Mouse (Mus musculus): ENCODE measurements around the gene Adnp. TPM values are rescaled to one million over a fixed set of nuclear protein-coding genes. Genes with fewer than 3 reads are reported as not detected.
"Not testable (repeated sequence)": the region's sequence is repeated elsewhere in the genome, so short reads cannot be mapped to it uniquely, and the experiment has no call there.

The Adnp gene
- polyA plus RNA-seq, 1 experiment = 9.5 TPM

DNA sequence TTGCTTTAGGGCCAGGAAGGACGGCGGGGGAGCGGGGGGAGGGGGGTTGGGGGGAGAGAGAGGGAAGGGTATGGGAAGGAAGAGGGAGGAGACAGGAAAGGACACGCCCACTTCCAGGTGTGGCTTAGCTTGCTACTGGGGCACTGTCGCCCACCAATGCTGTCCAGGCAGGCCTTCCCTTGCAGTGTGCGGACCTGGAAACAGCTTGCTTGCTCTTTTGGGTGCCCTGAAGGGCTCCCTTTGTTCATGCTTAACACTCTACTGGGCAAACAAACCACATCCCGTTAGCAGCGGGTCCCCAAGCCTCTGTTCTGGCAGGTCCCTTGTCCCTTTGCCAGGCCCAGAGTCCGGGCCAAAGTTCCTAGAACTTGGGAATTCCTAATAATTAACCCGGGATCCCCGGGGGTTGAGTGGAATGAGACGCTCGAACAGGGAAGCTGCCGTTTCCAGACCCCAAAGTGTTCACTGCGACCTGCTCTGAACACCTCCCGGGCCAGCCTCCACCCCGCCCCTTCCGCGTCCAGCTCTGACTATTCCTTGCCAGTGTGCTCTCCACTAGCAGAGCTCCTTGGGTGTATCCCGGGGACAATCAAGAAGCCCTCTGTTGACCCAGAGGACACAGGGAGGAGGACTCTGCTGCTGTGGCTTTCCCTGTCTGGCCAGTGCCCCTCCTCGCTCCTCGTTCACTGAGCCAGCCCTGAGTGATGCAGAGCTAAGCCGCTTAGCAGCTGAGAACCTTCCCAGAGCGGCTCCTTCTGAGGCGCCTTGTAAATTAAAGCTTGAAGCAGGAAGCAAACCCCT, 47.8 kb downstream of the Adnp start:
- peaks cover 64% of the 10 kb centered on the region for H3K4me1 ChIP-seq
- peak overlapping the region; percentile 88 for H3K4me3 ChIP-seq (replicated peaks)
- H3K9me3 ChIP-seq = no peaks in the 10 kb centered on the region
- TF ChIP-seq FLI1 (IDR thresholded peaks at IDR 0.05; ENCODE audit: low read length) (no peak), GATA1 (IDR thresholded peaks at IDR 0.05; ENCODE audit: borderline replicate concordance, low read length) (no peak)
- H3K36me3 ChIP-seq (replicated peaks; ENCODE audit: low read length) = no peaks in the 10 kb centered on the region
- H3K27me3 ChIP-seq (replicated peaks) = peaks cover 63% of the 10 kb centered on the region

GRCm38 (mm10) chr2:168157974-168158373, 48.9 kb downstream of the Adnp start:
- Histone ChIP-seq H3K4me1 (peaks cover 75% of the 10 kb centered on the region), H3K27me3 (replicated peaks) (peaks cover 54% of the 10 kb centered on the region)
- not testable (repeated sequence) for H3K36me3 ChIP-seq (replicated peaks; ENCODE audit: low read length); H3K4me3 ChIP-seq (replicated peaks); H3K9me3 ChIP-seq

DNA sequence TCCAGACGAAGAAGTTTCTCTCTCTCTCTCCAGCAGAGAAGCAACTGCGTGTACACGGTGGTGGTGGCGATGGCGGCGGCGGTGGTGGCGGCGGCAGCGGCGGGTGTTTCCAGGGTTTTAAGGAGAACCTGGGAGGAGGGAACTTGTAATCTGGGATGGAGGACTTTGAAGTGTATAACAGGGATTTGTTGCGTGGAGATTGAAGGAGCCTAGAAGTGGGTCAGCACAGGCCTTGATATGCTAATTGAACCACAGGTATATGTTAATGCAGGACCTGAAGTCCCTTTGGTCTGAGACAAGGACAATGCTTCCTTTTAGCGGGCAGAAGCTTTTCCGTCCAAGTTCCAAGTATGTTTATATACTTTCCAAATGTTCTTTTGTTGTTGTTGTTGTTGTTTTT, 50.6 kb downstream of the Adnp start:
- Histone ChIP-seq H3K27me3 (replicated peaks) (peaks cover 43% of the 10 kb centered on the region), H3K9me3 (no peaks in the 10 kb centered on the region), H3K4me1 (peaks cover 61% of the 10 kb centered on the region), H3K36me3 (replicated peaks; ENCODE audit: low read length) (no peaks in the 10 kb centered on the region), H3K4me3 (replicated peaks) (no peak overlapping the region)
- TF ChIP-seq FLI1 (IDR thresholded peaks at IDR 0.05; ENCODE audit: low read length) (no peak), GATA1 (IDR thresholded peaks at IDR 0.05; ENCODE audit: borderline replicate concordance, low read length) (no peak)

- Histone ChIP-seq H3K27me3 (replicated peaks) (peaks cover 40% of the 10 kb centered on the region), H3K9me3 (no peaks in the 10 kb centered on the region), H3K36me3 (replicated peaks; ENCODE audit: low read length) (no peaks in the 10 kb centered on the region), H3K4me3 (replicated peaks) (no peak overlapping the region), H3K4me1 (peaks cover 62% of the 10 kb centered on the region)
- TF ChIP-seq FLI1 (IDR thresholded peaks at IDR 0.05; ENCODE audit: low read length) = no peak
- TF ChIP-seq GATA1 (IDR thresholded peaks at IDR 0.05; ENCODE audit: borderline replicate concordance, low read length) = no peak
Observed at GRCm38 (mm10) chr2:168155666-168156065, 51.2 kb downstream of the Adnp start.

DNA sequence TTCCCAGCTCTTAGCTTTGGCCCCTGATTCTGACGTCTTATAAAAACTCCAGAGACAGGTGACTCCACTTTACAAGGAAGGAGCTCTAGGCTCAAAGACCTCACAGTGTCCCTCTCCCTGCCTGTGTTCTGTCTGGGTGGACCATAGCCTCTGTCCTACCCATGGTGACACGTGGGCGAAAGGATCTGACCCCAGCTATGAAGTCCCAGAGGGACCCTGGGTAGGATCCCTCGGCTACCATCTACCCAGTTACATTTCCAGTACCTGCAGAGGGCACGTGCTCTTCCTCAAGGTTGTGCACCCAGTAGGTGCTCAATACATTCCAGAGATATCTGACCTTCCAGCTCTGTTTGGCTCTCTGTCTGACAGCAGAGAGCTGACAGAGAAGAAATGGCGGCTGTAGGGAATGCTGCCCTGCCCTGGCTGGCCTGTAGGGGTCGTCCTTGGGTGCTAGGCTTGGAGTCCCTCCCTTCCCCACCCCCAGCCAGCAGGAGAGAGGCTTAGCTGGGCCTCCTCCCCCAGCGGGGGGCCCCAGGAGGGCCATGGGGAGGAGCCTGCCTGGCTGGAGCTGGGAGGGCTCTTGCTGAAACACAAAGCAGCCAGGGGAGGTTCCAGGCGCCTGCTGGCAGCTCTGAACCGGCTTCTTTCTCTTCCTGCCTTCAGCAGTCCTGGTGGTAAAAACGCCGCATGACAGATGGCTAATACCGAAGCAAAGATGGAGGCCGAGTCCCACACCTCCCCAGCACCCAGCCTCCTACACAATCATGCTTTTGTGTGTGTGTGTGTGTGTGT, 52.6 kb downstream of the Adnp start:
- Histone ChIP-seq H3K4me1 (peaks cover 49% of the 10 kb centered on the region), H3K9me3 (no peaks in the 10 kb centered on the region), H3K4me3 (replicated peaks) (peak overlapping the region; percentile 90), H3K27me3 (replicated peaks) (peaks cover 37% of the 10 kb centered on the region), H3K36me3 (replicated peaks; ENCODE audit: low read length) (no peaks in the 10 kb centered on the region)
- TF ChIP-seq FLI1 (IDR thresholded peaks at IDR 0.05; ENCODE audit: low read length) (no peak), GATA1 (IDR thresholded peaks at IDR 0.05; ENCODE audit: borderline replicate concordance, low read length) (no peak)

DNA sequence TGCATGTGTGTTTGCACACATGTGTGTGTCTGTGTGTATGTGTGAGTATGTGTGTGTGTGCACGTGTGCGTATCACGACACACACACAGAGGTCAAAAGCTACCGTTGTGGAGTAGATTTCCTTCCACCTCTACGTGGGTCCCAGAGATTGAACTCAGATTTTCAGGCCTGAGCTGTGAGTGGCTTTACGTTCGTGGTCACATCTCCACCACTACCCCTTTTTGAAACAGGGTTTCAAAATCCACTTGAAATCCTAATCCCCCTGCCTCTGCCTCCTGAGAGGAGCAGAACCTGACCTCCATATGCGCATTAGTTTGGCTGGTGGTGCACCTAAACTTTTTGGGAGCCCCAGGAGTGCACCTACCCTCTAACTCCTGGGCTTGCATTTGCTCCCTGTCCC, 57.7 kb downstream of the Adnp start:
- Histone ChIP-seq H3K9me3 (no peaks in the 10 kb centered on the region), H3K27me3 (replicated peaks) (peaks cover 32% of the 10 kb centered on the region), H3K36me3 (replicated peaks; ENCODE audit: low read length) (no peaks in the 10 kb centered on the region), H3K4me3 (replicated peaks) (no peak overlapping the region), H3K4me1 (peaks cover 16% of the 10 kb centered on the region)
- TF ChIP-seq GATA1 (IDR thresholded peaks at IDR 0.05; ENCODE audit: borderline replicate concordance, low read length) (no peak), FLI1 (IDR thresholded peaks at IDR 0.05; ENCODE audit: low read length) (no peak)

DNA sequence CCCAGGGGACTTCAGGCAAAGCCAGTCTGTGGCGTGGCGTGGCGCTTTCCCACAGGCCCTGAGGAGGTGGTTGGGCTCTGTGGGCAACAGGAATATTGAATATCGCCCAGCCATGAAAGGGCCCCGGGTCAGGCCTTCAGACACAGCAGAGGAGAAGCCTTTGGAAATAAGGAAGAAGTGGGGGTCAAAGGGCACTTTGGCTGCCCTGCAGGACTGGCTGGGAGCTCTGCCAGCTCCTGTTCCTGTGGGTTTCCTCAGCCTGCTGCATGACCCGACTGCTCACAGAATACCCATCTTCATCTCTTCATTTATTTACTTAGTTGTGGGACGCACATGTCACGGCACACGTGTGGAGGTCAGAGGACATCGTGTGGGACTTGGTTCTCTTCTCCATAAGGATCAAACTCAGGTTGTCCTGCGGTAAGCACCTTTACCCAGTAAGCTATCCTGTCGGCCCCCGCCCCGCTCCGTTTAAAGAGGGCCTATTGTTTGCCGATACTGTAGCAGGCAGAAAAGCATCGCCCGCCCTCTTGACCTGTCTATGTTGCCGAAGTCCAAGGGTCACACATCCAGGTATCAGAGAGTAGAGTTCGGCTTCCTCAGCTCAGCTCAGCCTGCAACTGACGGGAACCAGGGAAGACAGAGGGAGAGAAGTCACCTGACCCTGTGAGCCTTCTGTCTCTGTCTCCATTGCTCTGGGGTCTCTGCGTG, 59.0 kb downstream of the Adnp start:
- H3K4me3 ChIP-seq (replicated peaks) = no peak overlapping the region
- TF ChIP-seq GATA1 (IDR thresholded peaks at IDR 0.05; ENCODE audit: borderline replicate concordance, low read length) (no peak), FLI1 (IDR thresholded peaks at IDR 0.05; ENCODE audit: low read length) (no peak)
- H3K4me1 ChIP-seq = peaks cover 4% of the 10 kb centered on the region
- peaks cover 38% of the 10 kb centered on the region for H3K27me3 ChIP-seq (replicated peaks)
- H3K9me3 ChIP-seq = no peaks in the 10 kb centered on the region
- H3K36me3 ChIP-seq (replicated peaks; ENCODE audit: low read length) = no peaks in the 10 kb centered on the region

GRCm38 (mm10) chr2:168145437-168145836, 61.5 kb downstream of the Adnp start:
- Histone ChIP-seq H3K4me3 (replicated peaks) (no peak overlapping the region), H3K4me1 (no peaks in the 10 kb centered on the region; the same call in none of the 2 replicates), H3K9me3 (no peaks in the 10 kb centered on the region), H3K36me3 (replicated peaks; ENCODE audit: low read length) (no peaks in the 10 kb centered on the region), H3K27me3 (replicated peaks) (peaks cover 35% of the 10 kb centered on the region)
- TF ChIP-seq FLI1 (IDR thresholded peaks at IDR 0.05; ENCODE audit: low read length) (no peak), GATA1 (IDR thresholded peaks at IDR 0.05; ENCODE audit: borderline replicate concordance, low read length) (no peak)

DNA sequence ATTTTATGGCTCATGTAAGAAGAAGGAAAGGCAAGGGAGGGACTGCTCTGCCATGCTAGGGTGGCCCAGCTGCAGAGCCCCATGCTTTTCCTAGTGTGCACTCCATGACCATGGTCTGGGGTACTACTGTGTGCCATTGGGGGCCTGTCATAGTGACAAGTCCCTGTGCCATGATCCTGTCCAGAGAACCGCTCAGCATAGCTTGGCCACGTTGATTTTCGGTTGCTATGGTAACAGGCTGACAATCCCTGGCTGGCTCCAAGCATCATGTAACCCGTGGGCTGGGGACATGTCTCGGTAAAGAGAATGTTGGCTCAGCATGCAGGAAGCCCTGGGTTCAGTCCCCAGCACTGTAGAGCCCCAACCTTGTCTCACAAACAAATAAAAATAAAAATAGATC, 63.1 kb downstream of the Adnp start:
- Histone ChIP-seq H3K27me3 (replicated peaks) (peaks cover 28% of the 10 kb centered on the region), H3K36me3 (replicated peaks; ENCODE audit: low read length) (no peaks in the 10 kb centered on the region), H3K4me3 (replicated peaks) (no peak overlapping the region), H3K9me3 (peaks cover 3% of the 10 kb centered on the region; the same call in 1 of the 2 replicates), H3K4me1 (no peaks in the 10 kb centered on the region; the same call in 1 of the 2 replicates)
- no peak for TF ChIP-seq FLI1 (IDR thresholded peaks at IDR 0.05; ENCODE audit: low read length)
- no peak for TF ChIP-seq GATA1 (IDR thresholded peaks at IDR 0.05; ENCODE audit: borderline replicate concordance, low read length)

Measured in megakaryocyte, embryonic 14.5 days (primary cell).